Mouse (Mus musculus): ENCODE measurements at regions not wholly inside any gene's neighbourhood (a gene's known extent, or its start where the extent isn't known, plus 50 kb on each side); places are given as distances from the start of the nearest gene placed in this dataset.

- H3K4me3 ChIP-seq (replicated peaks; ENCODE audit: extremely low read depth, low read depth, low read length), result no peak overlapping the region
- WGBS, result 84% methylated on average over 5 of the region's 5 CpGs
- TF ChIP-seq POLR2A (IDR thresholded peaks at IDR 0.05; ENCODE audit: borderline replicate concordance, extremely low read depth, low read depth, low read length) (no peak), CTCF (IDR thresholded peaks at IDR 0.05; ENCODE audit: insufficient read depth, low read length) (no peak)
- DNase-seq, result no peak
- no peaks in the 10 kb centered on the region for H3K4me1 ChIP-seq (ENCODE audit: control insufficient read depth, insufficient read depth, low read length)
Measured at GRCm38 (mm10) chr6:51335314-51335713, 97.2 kb upstream of the Nfe2l3 start.

- DNase-seq, result no peak
- 64% methylated on average over 2 of the region's 2 CpGs for WGBS
- Histone ChIP-seq H3K4me3 (replicated peaks; ENCODE audit: extremely low read depth, low read depth, low read length) (no peak overlapping the region), H3K4me1 (ENCODE audit: control insufficient read depth, insufficient read depth, low read length) (no peaks in the 10 kb centered on the region)
- TF ChIP-seq POLR2A (IDR thresholded peaks at IDR 0.05; ENCODE audit: borderline replicate concordance, extremely low read depth, low read depth, low read length), result no peak
- TF ChIP-seq CTCF (IDR thresholded peaks at IDR 0.05; ENCODE audit: insufficient read depth, low read length), result no peak
Measured at GRCm38 (mm10) chr6:51339301-51339700, 93.2 kb upstream of the Nfe2l3 start.

- TF ChIP-seq POLR2A (IDR thresholded peaks at IDR 0.05; ENCODE audit: borderline replicate concordance, extremely low read depth, low read depth, low read length) (no peak), CTCF (IDR thresholded peaks at IDR 0.05; ENCODE audit: insufficient read depth, low read length) (no peak)
- 46% methylated on average over 9 of the region's 9 CpGs for WGBS
- no peak for DNase-seq
- Histone ChIP-seq H3K4me1 (ENCODE audit: control insufficient read depth, insufficient read depth, low read length) (no peaks in the 10 kb centered on the region), H3K4me3 (replicated peaks; ENCODE audit: extremely low read depth, low read depth, low read length) (no peak overlapping the region)
Measured at GRCm38 (mm10) chr6:51347721-51348120, 84.7 kb upstream of the Nfe2l3 start.

- 74% methylated on average over 3 of the region's 3 CpGs for WGBS
- Histone ChIP-seq H3K4me3 (replicated peaks; ENCODE audit: extremely low read depth, low read depth, low read length) (no peak overlapping the region), H3K4me1 (ENCODE audit: control insufficient read depth, insufficient read depth, low read length) (no peaks in the 10 kb centered on the region)
- TF ChIP-seq CTCF (IDR thresholded peaks at IDR 0.05; ENCODE audit: insufficient read depth, low read length), result no peak
- TF ChIP-seq POLR2A (IDR thresholded peaks at IDR 0.05; ENCODE audit: borderline replicate concordance, extremely low read depth, low read depth, low read length), result no peak
- DNase-seq, result no peak
Measured at GRCm38 (mm10) chr6:51349771-51350170, 82.7 kb upstream of the Nfe2l3 start.

DNA sequence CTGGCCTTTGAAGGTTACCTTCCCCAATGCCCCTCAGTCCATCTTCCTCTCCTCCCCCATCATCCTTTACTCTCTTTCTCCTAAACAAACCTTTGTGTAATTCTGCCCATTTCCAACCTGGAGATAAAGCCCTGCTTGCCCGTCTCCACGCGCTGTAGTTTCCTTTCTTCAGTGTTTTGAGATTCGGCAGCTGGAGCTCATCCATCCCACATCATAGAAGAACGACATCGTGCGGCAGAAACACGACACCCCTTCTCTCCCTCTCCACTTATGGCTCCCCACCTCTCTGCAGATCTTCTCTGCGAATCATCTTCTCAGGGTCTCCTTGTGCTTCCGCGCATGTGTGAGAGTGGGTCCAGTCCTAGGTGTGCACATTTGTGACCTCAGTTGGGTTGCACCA lies 77.4 kb upstream of the Nfe2l3 start:
- WGBS, result 54% methylated on average over 11 of the region's 11 CpGs
- TF ChIP-seq CTCF (IDR thresholded peaks at IDR 0.05; ENCODE audit: insufficient read depth, low read length), result no peak
- TF ChIP-seq POLR2A (IDR thresholded peaks at IDR 0.05; ENCODE audit: borderline replicate concordance, extremely low read depth, low read depth, low read length), result no peak
- H3K4me1 ChIP-seq (ENCODE audit: control insufficient read depth, insufficient read depth, low read length), result no peaks in the 10 kb centered on the region
- DNase-seq, result no peak
- H3K4me3 ChIP-seq (replicated peaks; ENCODE audit: extremely low read depth, low read depth, low read length), result no peak overlapping the region

- Histone ChIP-seq H3K4me3 (replicated peaks; ENCODE audit: extremely low read depth, low read depth, low read length) (no peak overlapping the region), H3K4me1 (ENCODE audit: control insufficient read depth, insufficient read depth, low read length) (no peaks in the 10 kb centered on the region)
- 71% methylated on average over 12 of the region's 12 CpGs for WGBS
- TF ChIP-seq CTCF (IDR thresholded peaks at IDR 0.05; ENCODE audit: insufficient read depth, low read length) (no peak), POLR2A (IDR thresholded peaks at IDR 0.05; ENCODE audit: borderline replicate concordance, extremely low read depth, low read depth, low read length) (no peak)
- no peak for DNase-seq
Measured at GRCm38 (mm10) chr6:51361611-51362180, 70.8 kb upstream of the Nfe2l3 start.

DNA sequence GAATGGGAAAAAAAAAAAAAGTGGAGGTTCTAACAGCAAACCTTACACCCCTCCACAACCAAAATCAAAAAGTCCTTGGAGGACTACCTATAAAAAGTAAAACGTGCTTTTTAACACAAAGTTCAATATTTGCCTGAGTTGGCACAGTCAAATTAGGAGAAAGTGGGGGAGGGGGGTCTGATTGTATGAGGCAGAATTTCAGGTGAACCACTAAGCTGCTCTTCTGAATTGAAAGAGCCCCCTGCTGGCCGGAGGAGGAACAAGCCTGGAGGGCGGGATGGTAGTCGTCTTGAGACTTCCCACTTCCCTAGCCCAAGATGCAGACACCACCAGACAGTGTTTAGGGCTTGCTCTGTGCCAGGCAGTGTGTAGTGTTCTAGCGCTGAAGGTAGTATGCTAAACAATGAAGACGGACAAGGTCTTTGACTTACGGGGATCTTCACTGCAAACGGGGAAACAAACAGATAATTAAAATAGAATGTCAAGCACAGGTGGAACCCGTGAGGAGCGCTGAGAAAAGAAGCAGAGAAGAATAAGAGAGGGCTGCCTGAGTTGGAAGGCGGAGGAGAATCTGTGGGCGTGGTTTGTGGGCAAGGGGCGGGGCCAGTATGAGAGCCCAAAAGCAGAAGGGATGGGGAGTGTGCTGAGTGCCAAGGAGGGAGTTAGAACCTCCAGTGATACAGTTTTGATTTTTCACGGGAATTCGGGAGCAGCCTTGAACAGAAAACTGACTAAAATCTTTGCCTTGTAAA lies 69.8 kb upstream of the Nfe2l3 start:
- Histone ChIP-seq H3K4me1 (ENCODE audit: control insufficient read depth, insufficient read depth, low read length) (no peaks in the 10 kb centered on the region), H3K4me3 (replicated peaks; ENCODE audit: extremely low read depth, low read depth, low read length) (no peak overlapping the region)
- TF ChIP-seq POLR2A (IDR thresholded peaks at IDR 0.05; ENCODE audit: borderline replicate concordance, extremely low read depth, low read depth, low read length), result no peak
- peak; percentile 77 for TF ChIP-seq CTCF (IDR thresholded peaks at IDR 0.05; ENCODE audit: insufficient read depth, low read length)
- WGBS, result 7% methylated on average over 15 of the region's 15 CpGs
- peak; percentile 74 for DNase-seq

DNA sequence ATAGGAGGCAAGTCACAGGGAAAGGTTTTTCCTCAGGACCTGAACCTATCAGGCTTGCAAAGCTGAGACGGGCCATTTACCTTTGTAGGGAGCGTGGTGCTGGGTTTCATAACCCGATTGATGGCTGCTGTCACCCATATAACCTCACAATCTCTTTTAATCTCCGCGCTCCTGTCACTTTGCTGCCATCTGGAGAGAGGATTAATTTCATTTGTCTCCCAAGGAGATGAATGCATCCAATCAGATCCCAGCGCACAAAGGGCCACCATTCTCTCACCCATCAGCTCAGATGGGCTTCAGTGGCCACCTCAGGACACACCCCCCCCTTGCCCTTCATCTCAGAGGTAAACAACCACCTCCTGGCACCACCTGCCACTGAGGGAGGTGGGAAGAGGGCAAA lies 67.7 kb upstream of the Nfe2l3 start:
- TF ChIP-seq CTCF (IDR thresholded peaks at IDR 0.05; ENCODE audit: insufficient read depth, low read length), result no peak
- 69% methylated on average over 6 of the region's 6 CpGs for WGBS

DNA sequence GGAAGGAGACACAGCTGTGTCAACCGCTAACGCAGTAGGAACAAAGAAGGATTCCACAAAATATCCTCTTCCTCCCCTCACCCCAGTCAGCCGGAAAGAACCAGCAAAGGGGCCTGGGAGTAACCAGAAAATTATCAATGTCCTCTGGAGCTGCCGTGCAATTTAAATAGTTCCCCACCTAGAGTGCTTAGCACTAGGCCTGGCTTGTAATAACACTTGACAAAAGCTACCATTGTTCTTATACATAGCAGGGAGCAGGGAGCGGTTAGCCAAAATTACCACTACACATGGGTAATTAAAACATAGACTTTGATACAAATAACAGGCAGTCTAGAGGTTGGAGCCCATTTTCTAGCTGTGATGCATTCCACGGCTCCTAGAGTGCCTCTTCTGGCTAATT lies 62.7 kb upstream of the Nfe2l3 start:
- 68% methylated on average over 6 of the region's 6 CpGs for WGBS
- H3K4me3 ChIP-seq (replicated peaks; ENCODE audit: extremely low read depth, low read depth, low read length), result no peak overlapping the region
- TF ChIP-seq CTCF (IDR thresholded peaks at IDR 0.05; ENCODE audit: insufficient read depth, low read length) (no peak), POLR2A (IDR thresholded peaks at IDR 0.05; ENCODE audit: borderline replicate concordance, extremely low read depth, low read depth, low read length) (no peak)
- H3K4me1 ChIP-seq (ENCODE audit: control insufficient read depth, insufficient read depth, low read length), result no peaks in the 10 kb centered on the region
- DNase-seq, result no peak

More for the DNA sequence above, 67.7 kb upstream of the Nfe2l3 start:
- no peaks in the 10 kb centered on the region for H3K4me1 ChIP-seq (ENCODE audit: control insufficient read depth, insufficient read depth, low read length)
- DNase-seq, result no peak
- H3K4me3 ChIP-seq (replicated peaks; ENCODE audit: extremely low read depth, low read depth, low read length), result no peak overlapping the region

- WGBS, result 54% methylated on average over 7 of the region's 7 CpGs
Measured at GRCm38 (mm10) chr6:51372357-51372756, 60.1 kb upstream of the Nfe2l3 start.

More at GRCm38 (mm10) chr6:51372357-51372756, 60.1 kb upstream of the Nfe2l3 start:
- Histone ChIP-seq H3K4me1 (ENCODE audit: control insufficient read depth, insufficient read depth, low read length) (no peaks in the 10 kb centered on the region), H3K4me3 (replicated peaks; ENCODE audit: extremely low read depth, low read depth, low read length) (no peak overlapping the region)
- TF ChIP-seq CTCF (IDR thresholded peaks at IDR 0.05; ENCODE audit: insufficient read depth, low read length), result no peak
- TF ChIP-seq POLR2A (IDR thresholded peaks at IDR 0.05; ENCODE audit: borderline replicate concordance, extremely low read depth, low read depth, low read length), result no peak
- no peak for DNase-seq

All from lung, adult 2 months (tissue).